Mouse (Mus musculus): ENCODE measurements around the gene Cyyr1. TPM values are rescaled to one million over a fixed set of nuclear protein-coding genes. Genes with fewer than 3 reads are reported as not detected.

Gene Cyyr1
- polyA plus RNA-seq, 1 experiment from 2014 or later: 3.3 TPM

GRCm38 (mm10) chr16:85503416-85503815 is 49.8 kb downstream of the Cyyr1 start:
- H3K27ac ChIP-seq (replicated peaks; ENCODE audit: low read depth, low read length): no peak overlapping the region
- DNase-seq (no peak), ATAC-seq (ENCODE audit: low FRiP score, low TSS enrichment) (no peak)
- H3K4me2 ChIP-seq (ENCODE audit: low read length): no peak overlapping the region
- H3K9me3 ChIP-seq (ENCODE audit: control insufficient read depth, low read length): no peaks in the 10 kb centered on the region
- WGBS: 78% methylated on average over 5 of the region's 5 CpGs
- H3K36me3 ChIP-seq (ENCODE audit: control insufficient read depth, insufficient read depth, low read length): no peaks in the 10 kb centered on the region
- H3K4me1 ChIP-seq (ENCODE audit: control insufficient read depth, insufficient read depth, low read length): no peaks in the 10 kb centered on the region
- H3K27me3 ChIP-seq (ENCODE audit: control insufficient read depth, insufficient read depth, low read length): no peaks in the 10 kb centered on the region
- no peak overlapping the region for H3K9ac ChIP-seq (replicated peaks; ENCODE audit: low read length)
- no peak overlapping the region for H3K4me3 ChIP-seq (replicated peaks; ENCODE audit: low read depth, low read length)

- H3K9ac ChIP-seq (replicated peaks; ENCODE audit: low read length): no peak overlapping the region
- no peaks in the 10 kb centered on the region for H3K9me3 ChIP-seq (ENCODE audit: control insufficient read depth, low read length)
- DNase-seq: peak; percentile 39
- no peaks in the 10 kb centered on the region for H3K27me3 ChIP-seq (ENCODE audit: control insufficient read depth, insufficient read depth, low read length)
- ATAC-seq (ENCODE audit: low FRiP score, low TSS enrichment): no peak
- H3K27ac ChIP-seq (replicated peaks; ENCODE audit: low read depth, low read length): no peak overlapping the region
- H3K4me2 ChIP-seq (ENCODE audit: low read length): no peak overlapping the region
- no peaks in the 10 kb centered on the region for H3K36me3 ChIP-seq (ENCODE audit: control insufficient read depth, insufficient read depth, low read length)
- no peaks in the 10 kb centered on the region for H3K4me1 ChIP-seq (ENCODE audit: control insufficient read depth, insufficient read depth, low read length)
- 44% methylated on average over 2 of the region's 2 CpGs for WGBS
- H3K4me3 ChIP-seq (replicated peaks; ENCODE audit: low read depth, low read length): no peak overlapping the region
Measured at GRCm38 (mm10) chr16:85495837-85496236, 57.4 kb downstream of the Cyyr1 start.

GRCm38 (mm10) chr16:85488105-85488607 is 65.0 kb downstream of the Cyyr1 start:
- DNase-seq (peak; percentile 35), ATAC-seq (ENCODE audit: low FRiP score, low TSS enrichment) (no peak)
- H3K9me3 ChIP-seq (ENCODE audit: control insufficient read depth, low read length): no peaks in the 10 kb centered on the region
- no peaks in the 10 kb centered on the region for H3K4me1 ChIP-seq (ENCODE audit: control insufficient read depth, insufficient read depth, low read length)
- no peaks in the 10 kb centered on the region for H3K36me3 ChIP-seq (ENCODE audit: control insufficient read depth, insufficient read depth, low read length)
- no peak overlapping the region for H3K4me2 ChIP-seq (ENCODE audit: low read length)
- no peak overlapping the region for H3K9ac ChIP-seq (replicated peaks; ENCODE audit: low read length)
- 75% methylated on average over 5 of the region's 5 CpGs for WGBS
- H3K27me3 ChIP-seq (ENCODE audit: control insufficient read depth, insufficient read depth, low read length): no peaks in the 10 kb centered on the region
- no peak overlapping the region for H3K27ac ChIP-seq (replicated peaks; ENCODE audit: low read depth, low read length)
- no peak overlapping the region for H3K4me3 ChIP-seq (replicated peaks; ENCODE audit: low read depth, low read length)

- ATAC-seq (ENCODE audit: low FRiP score, low TSS enrichment): no peak
- Histone ChIP-seq H3K27me3 (ENCODE audit: control insufficient read depth, insufficient read depth, low read length) (no peaks in the 10 kb centered on the region), H3K9ac (replicated peaks; ENCODE audit: low read length) (no peak overlapping the region), H3K4me3 (replicated peaks; ENCODE audit: low read depth, low read length) (no peak overlapping the region), H3K36me3 (ENCODE audit: control insufficient read depth, insufficient read depth, low read length) (no peaks in the 10 kb centered on the region), H3K4me1 (ENCODE audit: control insufficient read depth, insufficient read depth, low read length) (no peaks in the 10 kb centered on the region), H3K9me3 (ENCODE audit: control insufficient read depth, low read length) (no peaks in the 10 kb centered on the region), H3K27ac (replicated peaks; ENCODE audit: low read depth, low read length) (no peak overlapping the region), H3K4me2 (ENCODE audit: low read length) (no peak overlapping the region)
- WGBS: 92% methylated on average over 7 of the region's 7 CpGs
- no peak for DNase-seq
Measured at GRCm38 (mm10) chr16:85487266-85487665, 65.9 kb downstream of the Cyyr1 start.

GRCm38 (mm10) chr16:85484557-85484956 is 68.6 kb downstream of the Cyyr1 start:
- H3K4me1 ChIP-seq (ENCODE audit: control insufficient read depth, insufficient read depth, low read length): no peaks in the 10 kb centered on the region
- DNase-seq (peak; percentile 32), ATAC-seq (ENCODE audit: low FRiP score, low TSS enrichment) (no peak)
- no peak overlapping the region for H3K4me2 ChIP-seq (ENCODE audit: low read length)
- WGBS: 83% methylated on average over 4 of the region's 4 CpGs
- H3K9me3 ChIP-seq (ENCODE audit: control insufficient read depth, low read length): no peaks in the 10 kb centered on the region
- H3K9ac ChIP-seq (replicated peaks; ENCODE audit: low read length): no peak overlapping the region
- H3K27me3 ChIP-seq (ENCODE audit: control insufficient read depth, insufficient read depth, low read length): no peaks in the 10 kb centered on the region
- no peaks in the 10 kb centered on the region for H3K36me3 ChIP-seq (ENCODE audit: control insufficient read depth, insufficient read depth, low read length)
- H3K4me3 ChIP-seq (replicated peaks; ENCODE audit: low read depth, low read length): no peak overlapping the region
- H3K27ac ChIP-seq (replicated peaks; ENCODE audit: low read depth, low read length): no peak overlapping the region

GRCm38 (mm10) chr16:85474552-85475071 is 78.6 kb downstream of the Cyyr1 start:
- no peak; the same call in 1 of the 2 replicates for ATAC-seq (ENCODE audit: low FRiP score, low TSS enrichment)

GRCm38 (mm10) chr16:85470057-85470456 is 83.1 kb downstream of the Cyyr1 start:
- no peaks in the 10 kb centered on the region for H3K27me3 ChIP-seq (ENCODE audit: control insufficient read depth, insufficient read depth, low read length)
- WGBS: 93% methylated on average over 4 of the region's 4 CpGs
- ATAC-seq (ENCODE audit: low FRiP score, low TSS enrichment) (no peak), DNase-seq (no peak)
- no peak overlapping the region for H3K4me2 ChIP-seq (ENCODE audit: low read length)
- H3K9ac ChIP-seq (replicated peaks; ENCODE audit: low read length): no peak overlapping the region
- no peak overlapping the region for H3K4me3 ChIP-seq (replicated peaks; ENCODE audit: low read depth, low read length)
- no peaks in the 10 kb centered on the region for H3K9me3 ChIP-seq (ENCODE audit: control insufficient read depth, low read length)
- H3K27ac ChIP-seq (replicated peaks; ENCODE audit: low read depth, low read length): no peak overlapping the region
- no peaks in the 10 kb centered on the region for H3K4me1 ChIP-seq (ENCODE audit: control insufficient read depth, insufficient read depth, low read length)
- H3K36me3 ChIP-seq (ENCODE audit: control insufficient read depth, insufficient read depth, low read length): no peaks in the 10 kb centered on the region

More at GRCm38 (mm10) chr16:85474552-85475071, 78.6 kb downstream of the Cyyr1 start:
- no peak overlapping the region for H3K9ac ChIP-seq (replicated peaks; ENCODE audit: low read length)
- H3K4me1 ChIP-seq (ENCODE audit: control insufficient read depth, insufficient read depth, low read length): no peaks in the 10 kb centered on the region
- H3K9me3 ChIP-seq (ENCODE audit: control insufficient read depth, low read length): no peaks in the 10 kb centered on the region
- 56% methylated on average over 5 of the region's 5 CpGs for WGBS
- H3K4me3 ChIP-seq (replicated peaks; ENCODE audit: low read depth, low read length): no peak overlapping the region
- no peaks in the 10 kb centered on the region for H3K36me3 ChIP-seq (ENCODE audit: control insufficient read depth, insufficient read depth, low read length)
- DNase-seq: peak; percentile 46
- H3K27ac ChIP-seq (replicated peaks; ENCODE audit: low read depth, low read length): 0 out of 2 replicates have a peak overlapping the region, but pooled peaks have one; percentile 0
- H3K4me2 ChIP-seq (ENCODE audit: low read length): no peak overlapping the region
- H3K27me3 ChIP-seq (ENCODE audit: control insufficient read depth, insufficient read depth, low read length): no peaks in the 10 kb centered on the region

GRCm38 (mm10) chr16:85455043-85455442 is 98.2 kb downstream of the Cyyr1 start:
- H3K4me2 ChIP-seq (ENCODE audit: low read length): no peak overlapping the region
- H3K9ac ChIP-seq (replicated peaks; ENCODE audit: low read length): no peak overlapping the region
- no peak for DNase-seq
- H3K36me3 ChIP-seq (ENCODE audit: control insufficient read depth, insufficient read depth, low read length): no peaks in the 10 kb centered on the region
- ATAC-seq (ENCODE audit: low FRiP score, low TSS enrichment): no peak
- no peaks in the 10 kb centered on the region for H3K4me1 ChIP-seq (ENCODE audit: control insufficient read depth, insufficient read depth, low read length)
- H3K4me3 ChIP-seq (replicated peaks; ENCODE audit: low read depth, low read length): no peak overlapping the region
- H3K27ac ChIP-seq (replicated peaks; ENCODE audit: low read depth, low read length): no peak overlapping the region
- no peaks in the 10 kb centered on the region for H3K9me3 ChIP-seq (ENCODE audit: control insufficient read depth, low read length)
- WGBS: 96% methylated on average over 1 of the region's 1 CpGs
- H3K27me3 ChIP-seq (ENCODE audit: control insufficient read depth, insufficient read depth, low read length): no peaks in the 10 kb centered on the region

GRCm38 (mm10) chr16:85446306-85446705 is 106.9 kb downstream of the Cyyr1 start:
- Histone ChIP-seq H3K27me3 (ENCODE audit: control insufficient read depth, insufficient read depth, low read length) (no peaks in the 10 kb centered on the region), H3K9ac (replicated peaks; ENCODE audit: low read length) (no peak overlapping the region), H3K9me3 (ENCODE audit: control insufficient read depth, low read length) (no peaks in the 10 kb centered on the region), H3K4me1 (ENCODE audit: control insufficient read depth, insufficient read depth, low read length) (no peaks in the 10 kb centered on the region), H3K4me2 (ENCODE audit: low read length) (no peak overlapping the region), H3K4me3 (replicated peaks; ENCODE audit: low read depth, low read length) (no peak overlapping the region), H3K36me3 (ENCODE audit: control insufficient read depth, insufficient read depth, low read length) (no peaks in the 10 kb centered on the region), H3K27ac (replicated peaks; ENCODE audit: low read depth, low read length) (no peak overlapping the region)
- ATAC-seq (ENCODE audit: low FRiP score, low TSS enrichment) (no peak), DNase-seq (no peak)
- 70% methylated on average over 1 of the region's 1 CpGs for WGBS

All from midbrain, embryonic 14.5 days (tissue).